Mouse (Mus musculus) heart, embryonic 12.5 days (tissue): Measurements from ENCODE around the gene Cdk17. TPM values are rescaled to one million over a fixed set of nuclear protein-coding genes. Genes with fewer than 3 reads are reported as not detected.
A peak's percentile ranks its signal among the peaks of the same experiment; 100 is the strongest.

ENCODE experiments used
- ATAC-seq: fragments of 200-750 bp; cut with Nextera tagmentation; 2 replicates; pipeline ENCODE4 v1.8.0; 2017; ENCODE audit warnings: moderate TSS enrichment, moderate library complexity; ENCODE audit not compliant: insufficient number of reproducible peaks, low FRiP score
- H3K27ac ChIP-seq: fragments of 300-500 bp; sonication (generic); 2 replicates; pipeline ENCODE4 v1.5.1; 2016; ENCODE audit warnings: mild to moderate bottlenecking, moderate library complexity; ENCODE audit not compliant: poor library complexity, severe bottlenecking
- H3K27me3 ChIP-seq: fragments of 300-500 bp; sonication (generic); replicated peaks from 2 replicates; pipeline ENCODE4 v1.6.1; 2016; ENCODE audit warnings: mild to moderate bottlenecking, moderate library complexity
- H3K36me3 ChIP-seq: fragments of 300-500 bp; sonication (generic); 2 replicates; pipeline ENCODE4 v1.6.1; 2016; ENCODE audit warnings: mild to moderate bottlenecking, moderate library complexity
- H3K4me1 ChIP-seq: fragments of 300-500 bp; sonication (generic); replicated peaks from 2 replicates; pipeline ENCODE4 v1.6.1; 2016; ENCODE audit warnings: mild to moderate bottlenecking
- H3K4me2 ChIP-seq: fragments of 300-500 bp; sonication (generic); 2 replicates; pipeline ENCODE4 v1.6.1; 2016; ENCODE audit warnings: mild to moderate bottlenecking, moderate library complexity
- H3K4me3 ChIP-seq: fragments of 300-500 bp; sonication (generic); 2 replicates; pipeline ENCODE4 v1.5.1; 2016; ENCODE audit warnings: mild to moderate bottlenecking
- H3K9ac ChIP-seq: fragments of 300-500 bp; sonication (generic); 2 replicates; pipeline ENCODE4 v1.6.1; 2016; ENCODE audit warnings: mild to moderate bottlenecking, moderate library complexity
- H3K9me3 ChIP-seq: fragments of 300-500 bp; sonication (generic); replicated peaks from 2 replicates; pipeline ENCODE4 v1.6.1; 2016; ENCODE audit warnings: mild to moderate bottlenecking, moderate library complexity
- WGBS: fragments of 180-500 bp; shearing (Covaris S2); methylation state at CpG from one replicate; pipeline ENCODE4 v1.1.7; 2016; 5-methylcytosine and 5-hydroxymethylcytosine counted together
- polyA plus RNA-seq: library from polyadenylated mRNA; unstranded; fragments of >200 nt; fragmentation: Nextera tagmentation; extraction: Ambion mirVana; gene quantifications from 2 replicates; pipeline ENCODE4 v1.2.1, GENCODE M21; 2016

The Cdk17 gene
- polyA plus RNA-seq, 1 experiment from 2014 or later: 25.2 TPM

DNA sequence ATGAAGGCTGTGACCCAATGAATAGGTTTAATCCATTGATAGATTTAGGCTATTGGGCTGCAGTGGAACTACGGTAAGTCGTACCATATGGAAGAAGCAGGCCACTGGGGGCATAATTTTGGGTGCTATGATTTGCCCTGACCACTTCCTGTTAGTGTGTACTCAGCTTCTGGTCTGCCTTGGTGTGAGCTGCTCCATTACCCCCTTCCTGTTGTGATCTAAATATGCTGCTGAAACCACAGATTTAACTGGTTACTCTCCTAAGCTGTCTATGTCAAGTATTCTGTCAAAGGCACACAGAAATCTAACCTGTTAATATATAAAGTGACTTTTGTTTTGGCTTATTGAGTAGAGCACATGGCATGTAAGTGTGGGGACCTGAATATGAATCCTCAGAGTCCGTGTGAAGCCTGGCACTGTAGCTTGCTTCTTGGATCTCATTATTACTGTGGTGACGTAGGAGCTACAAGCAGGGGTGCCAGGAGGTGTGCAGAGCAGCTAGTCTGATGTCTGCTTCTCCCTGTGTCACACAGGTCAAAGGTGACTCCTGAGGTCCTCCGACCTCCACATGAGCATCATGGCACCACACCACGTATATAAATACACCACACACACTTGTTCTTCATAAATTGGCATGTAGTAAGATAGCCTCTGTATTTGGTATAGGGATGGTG lies 10.6 kb downstream of the Cdk17 start:
- Histone ChIP-seq H3K9me3 (no peaks in the 10 kb centered on the region), H3K27me3 (no peaks in the 10 kb centered on the region), H3K9ac (no peak overlapping the region), H3K4me3 (no peak overlapping the region), H3K4me1 (peaks cover 30% of the 10 kb centered on the region), H3K36me3 (peaks cover 12% of the 10 kb centered on the region), H3K27ac (no peak overlapping the region), H3K4me2 (no peak overlapping the region)
- no peak for ATAC-seq
- WGBS: 85% methylated on average over 6 of the region's 6 CpGs

DNA sequence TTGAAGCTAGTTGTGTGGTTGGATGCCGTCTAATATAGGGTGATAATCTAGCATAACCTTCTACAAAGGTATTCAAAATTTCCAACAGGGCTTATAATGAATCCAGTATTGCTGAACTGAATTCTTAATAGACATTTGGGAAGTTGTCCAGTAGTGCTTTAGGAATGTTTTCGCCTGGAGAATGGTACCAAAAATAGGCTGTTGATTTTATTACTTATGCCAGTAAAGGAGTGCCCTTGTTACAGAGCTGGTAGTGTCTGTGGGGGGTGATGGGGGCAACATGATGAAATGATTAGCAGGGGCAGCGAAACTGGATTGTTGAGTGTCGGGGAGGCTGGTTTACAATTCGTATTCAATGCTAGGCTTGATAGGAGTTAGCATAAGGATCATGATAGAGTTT lies 16.8 kb downstream of the Cdk17 start:
- Histone ChIP-seq H3K9me3 (0 out of 2 replicates have a peak, but pooled peaks cover 3% of the 10 kb centered on the region), H3K36me3 (peaks cover 9% of the 10 kb centered on the region), H3K4me3 (no peak overlapping the region), H3K27ac (peak overlapping the region; percentile 70), H3K4me1 (peaks cover 38% of the 10 kb centered on the region), H3K9ac (0 out of 2 replicates have a peak overlapping the region, but pooled peaks have one; percentile 7), H3K27me3 (no peaks in the 10 kb centered on the region), H3K4me2 (no peak overlapping the region)
- no peak for ATAC-seq
- 54% methylated on average over 5 of the region's 5 CpGs for WGBS

DNA sequence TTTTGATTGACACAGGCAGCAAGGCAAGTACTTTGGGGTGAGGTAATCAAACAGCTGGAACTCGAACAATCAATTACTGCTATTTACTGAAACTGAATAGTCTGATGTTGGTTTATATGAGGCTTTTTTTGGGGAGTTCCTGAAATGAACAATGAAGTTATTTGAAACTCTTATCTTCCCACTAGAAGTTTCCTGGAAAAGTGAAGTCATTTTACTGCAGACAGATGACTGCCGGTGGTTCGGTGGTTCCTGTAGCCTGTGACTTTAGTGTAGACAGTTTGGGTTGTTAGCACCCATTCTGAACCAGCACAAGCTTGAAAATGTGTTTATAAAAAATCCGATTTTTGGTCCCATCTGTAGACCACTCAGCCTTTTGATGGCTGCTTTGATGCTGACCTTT lies 17.2 kb downstream of the Cdk17 start:
- ATAC-seq: no peak
- WGBS: 41% methylated on average over 4 of the region's 4 CpGs
- H3K27me3 ChIP-seq: no peaks in the 10 kb centered on the region
- H3K4me3 ChIP-seq: no peak overlapping the region
- H3K4me1 ChIP-seq: peaks cover 38% of the 10 kb centered on the region
- 0 out of 2 replicates have a peak overlapping the region, but pooled peaks have one; percentile 7 for H3K9ac ChIP-seq
- H3K27ac ChIP-seq: peak overlapping the region; percentile 70
- no peak overlapping the region for H3K4me2 ChIP-seq
- H3K36me3 ChIP-seq: peaks cover 8% of the 10 kb centered on the region
- H3K9me3 ChIP-seq: 0 out of 2 replicates have a peak, but pooled peaks cover 3% of the 10 kb centered on the region

DNA sequence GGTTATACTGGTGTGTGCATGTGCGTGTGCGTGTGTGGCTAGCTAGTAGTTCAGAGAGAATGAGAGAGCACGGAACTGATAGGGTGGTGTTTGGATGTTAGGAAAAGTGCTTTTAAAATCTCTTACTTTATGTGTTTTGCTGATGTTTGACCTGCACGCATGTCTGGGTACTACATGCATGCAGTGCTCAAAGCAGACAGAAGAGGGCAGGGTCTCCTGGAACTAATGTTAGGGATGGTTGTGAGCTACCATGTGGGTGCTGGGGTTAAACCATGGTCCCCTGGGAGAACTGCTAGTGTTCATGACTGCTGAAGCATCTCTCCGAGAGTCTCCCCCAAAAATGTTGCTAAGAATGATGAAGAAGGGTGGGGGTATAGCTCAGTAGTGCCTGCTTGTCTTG lies 18.0 kb downstream of the Cdk17 start:
- H3K4me1 ChIP-seq: peaks cover 35% of the 10 kb centered on the region
- H3K27ac ChIP-seq: no peak overlapping the region
- H3K27me3 ChIP-seq: no peaks in the 10 kb centered on the region
- H3K36me3 ChIP-seq: peaks cover under 1% of the 10 kb centered on the region; the same call in 1 of the 2 replicates
- no peak overlapping the region for H3K9ac ChIP-seq
- WGBS: 96% methylated on average over 5 of the region's 5 CpGs
- ATAC-seq: no peak
- no peak overlapping the region for H3K4me3 ChIP-seq
- 0 out of 2 replicates have a peak, but pooled peaks cover 3% of the 10 kb centered on the region for H3K9me3 ChIP-seq
- H3K4me2 ChIP-seq: no peak overlapping the region

DNA sequence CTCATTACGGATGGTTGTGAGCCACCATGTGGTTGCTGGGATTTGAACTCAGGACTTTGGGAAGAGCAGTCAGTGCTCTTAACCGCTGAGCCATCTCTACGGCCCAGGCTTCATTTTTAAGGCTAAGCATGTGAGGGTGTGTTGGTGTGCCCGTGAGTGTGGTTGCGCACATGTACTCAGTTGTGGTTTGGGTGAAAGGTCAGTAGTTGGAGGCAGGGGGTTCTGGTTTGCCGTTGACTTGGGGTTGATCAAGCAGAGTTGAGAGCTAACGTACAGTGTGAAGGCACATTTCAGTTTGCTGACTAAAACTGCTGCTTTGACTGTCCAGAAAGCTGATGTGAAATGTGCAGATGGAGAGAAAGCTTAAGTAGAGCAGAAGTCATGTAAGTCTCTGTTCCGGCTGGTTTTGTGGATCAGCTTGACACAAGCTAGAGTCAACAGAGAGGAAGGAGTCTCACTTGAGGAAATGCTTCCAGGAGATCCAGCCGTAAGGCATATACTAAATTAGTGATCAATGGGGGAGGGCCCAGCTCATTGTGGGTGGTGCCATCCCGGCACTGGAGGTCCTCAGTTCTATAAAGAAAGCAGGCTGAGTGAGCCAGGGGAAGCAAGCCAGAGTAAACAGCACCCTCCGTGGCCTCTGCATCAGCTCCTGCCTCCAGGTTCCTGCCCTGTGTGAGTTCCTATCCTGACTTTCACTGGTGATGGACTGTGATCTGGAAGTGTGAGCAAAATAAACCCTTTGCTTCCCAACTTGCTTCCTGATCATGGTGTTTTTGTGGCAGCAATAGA lies 19.2 kb downstream of the Cdk17 start:
- no peaks in the 10 kb centered on the region; the same call in 1 of the 2 replicates for H3K36me3 ChIP-seq
- H3K4me1 ChIP-seq: peaks cover 36% of the 10 kb centered on the region
- WGBS: 84% methylated on average over 11 of the region's 11 CpGs
- no peak for ATAC-seq
- H3K9me3 ChIP-seq: 0 out of 2 replicates have a peak, but pooled peaks cover 3% of the 10 kb centered on the region
- no peak overlapping the region for H3K4me3 ChIP-seq
- H3K9ac ChIP-seq: no peak overlapping the region
- H3K27ac ChIP-seq: no peak overlapping the region
- H3K4me2 ChIP-seq: no peak overlapping the region
- no peaks in the 10 kb centered on the region for H3K27me3 ChIP-seq

DNA sequence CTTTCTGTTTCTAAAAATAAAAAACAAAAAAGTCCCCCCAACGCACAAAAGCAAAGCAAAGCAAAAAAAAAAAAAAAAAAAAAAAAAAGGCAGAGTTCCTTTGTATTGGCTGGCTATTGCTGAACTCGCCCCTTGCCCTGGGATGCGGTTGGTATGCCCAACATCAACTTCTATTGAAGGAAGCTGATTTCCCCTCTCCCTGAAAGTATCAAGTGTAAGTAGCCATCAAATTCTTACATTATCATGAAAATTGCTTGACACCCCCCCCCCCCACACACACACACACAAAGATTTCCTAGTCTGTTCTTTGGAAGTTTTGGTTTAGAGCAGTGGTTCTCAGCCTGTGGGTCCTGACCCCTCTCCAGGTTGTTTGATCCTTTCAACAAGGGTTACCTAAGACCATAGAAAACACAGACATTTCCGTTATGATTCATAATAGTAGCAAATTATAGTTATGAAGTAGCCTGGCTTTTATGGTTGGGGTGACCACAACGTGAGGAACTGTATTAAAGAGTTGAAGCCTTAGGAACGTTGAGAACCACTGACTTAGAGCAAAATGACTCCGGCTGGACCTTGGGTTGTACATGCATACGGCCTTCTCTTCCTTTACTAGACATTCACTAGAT lies 23.8 kb downstream of the Cdk17 start:
- H3K27ac ChIP-seq: no peak overlapping the region
- no peak overlapping the region for H3K4me3 ChIP-seq
- H3K9me3 ChIP-seq: no peaks in the 10 kb centered on the region
- H3K36me3 ChIP-seq: no peaks in the 10 kb centered on the region; the same call in 1 of the 2 replicates
- H3K9ac ChIP-seq: no peak overlapping the region
- no peak overlapping the region for H3K4me2 ChIP-seq
- ATAC-seq: no peak
- H3K4me1 ChIP-seq: peaks cover 33% of the 10 kb centered on the region
- H3K27me3 ChIP-seq: no peaks in the 10 kb centered on the region
- 85% methylated on average over 8 of the region's 8 CpGs for WGBS

DNA sequence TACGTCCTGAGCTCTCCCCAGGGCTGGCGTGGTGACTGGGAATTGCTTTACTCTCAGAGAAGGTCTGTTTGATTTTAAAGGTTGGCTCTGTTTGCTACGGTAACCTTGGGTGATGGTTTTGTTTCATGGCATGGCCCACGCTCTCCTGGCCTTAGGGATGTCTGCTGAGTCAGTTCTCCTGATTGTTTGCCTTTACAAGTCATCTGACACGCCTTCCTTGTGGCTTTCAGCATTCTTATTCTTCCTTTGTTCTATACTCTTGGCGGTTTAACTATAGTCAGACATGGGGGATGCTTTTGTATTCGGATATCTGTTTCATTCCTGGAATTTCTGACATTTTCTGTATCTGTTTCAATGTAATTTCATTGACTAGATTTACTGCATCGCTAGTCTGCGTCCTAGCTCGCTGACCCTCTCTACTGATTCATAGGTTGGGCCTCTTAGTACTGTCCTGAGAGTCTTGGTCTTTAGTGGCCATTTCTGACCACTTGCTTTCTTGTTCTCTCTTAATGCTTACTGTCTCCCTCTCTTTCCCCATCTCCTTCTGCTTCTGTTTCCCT lies 27.8 kb downstream of the Cdk17 start:
- no peak overlapping the region for H3K9ac ChIP-seq
- no peak overlapping the region for H3K4me3 ChIP-seq
- 70% methylated on average over 10 of the region's 10 CpGs for WGBS
- H3K36me3 ChIP-seq: no peaks in the 10 kb centered on the region
- peaks cover 43% of the 10 kb centered on the region for H3K4me1 ChIP-seq
- no peak overlapping the region for H3K27ac ChIP-seq
- H3K9me3 ChIP-seq: no peaks in the 10 kb centered on the region
- H3K4me2 ChIP-seq: no peak overlapping the region
- no peaks in the 10 kb centered on the region for H3K27me3 ChIP-seq
- no peak for ATAC-seq

DNA sequence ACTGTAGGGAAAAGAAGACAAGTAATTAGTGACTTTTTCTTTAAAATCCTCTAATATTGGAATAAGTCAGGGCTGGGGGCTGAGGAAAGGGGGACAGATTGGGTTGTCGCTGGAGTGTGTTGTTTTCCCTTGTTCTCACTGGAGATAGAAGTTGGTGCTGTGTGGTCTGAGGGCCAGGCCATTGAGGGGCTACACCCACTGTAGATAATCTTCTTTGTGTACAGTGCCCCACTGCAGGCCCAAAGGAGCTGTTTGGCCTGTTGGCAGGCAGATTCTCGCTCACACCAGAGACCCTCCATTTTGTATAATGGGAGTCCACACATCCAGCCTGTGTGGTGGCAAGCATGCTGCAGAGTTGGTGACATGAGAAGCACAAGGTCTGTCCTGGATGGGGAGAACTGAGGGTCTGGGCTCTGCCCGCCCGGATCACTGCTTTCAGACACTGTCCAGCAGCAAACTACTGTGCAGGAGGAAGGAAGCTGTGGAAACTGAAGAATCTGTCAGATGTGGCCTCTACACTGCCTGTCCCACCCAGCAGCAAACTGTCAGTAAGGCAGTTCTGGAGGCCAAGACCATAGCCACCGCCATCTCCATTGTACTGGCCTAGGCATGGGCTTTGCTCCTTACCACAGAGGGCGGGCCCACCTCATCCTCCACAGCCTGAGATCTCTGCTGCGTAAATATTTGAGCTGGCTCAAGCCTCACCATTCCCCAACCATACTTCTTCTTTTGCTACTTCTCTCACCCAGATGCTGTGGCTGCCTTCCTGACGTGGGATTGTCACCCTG lies 30.0 kb downstream of the Cdk17 start:
- 60% methylated on average over 8 of the region's 8 CpGs for WGBS
- Histone ChIP-seq H3K27me3 (no peaks in the 10 kb centered on the region), H3K27ac (peak overlapping the region; percentile 53), H3K4me1 (peaks cover 53% of the 10 kb centered on the region), H3K36me3 (no peaks in the 10 kb centered on the region), H3K4me2 (no peak overlapping the region), H3K9ac (no peak overlapping the region), H3K9me3 (no peaks in the 10 kb centered on the region), H3K4me3 (no peak overlapping the region)
- peak; percentile 60 for ATAC-seq

DNA sequence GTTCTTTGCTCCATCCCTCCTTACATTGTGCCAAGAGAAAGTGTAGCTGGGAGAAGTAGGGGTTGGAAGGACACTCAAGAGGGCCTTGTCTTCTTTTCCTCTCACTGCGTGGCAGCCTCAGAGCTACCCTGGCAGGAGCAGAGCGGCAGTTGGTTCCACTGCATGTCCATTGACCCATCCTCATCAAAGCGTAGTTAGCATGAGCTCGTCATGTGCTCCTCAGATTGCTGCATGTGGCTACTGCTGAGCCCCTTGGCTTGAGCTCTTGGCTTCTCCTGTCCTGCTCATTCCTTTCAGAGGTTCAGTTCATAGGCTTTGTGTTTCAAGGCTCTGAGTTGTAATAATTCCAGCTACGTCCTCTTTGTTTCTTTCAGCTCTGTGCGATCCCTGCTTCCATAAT lies 36.4 kb downstream of the Cdk17 start:
- Histone ChIP-seq H3K27me3 (no peaks in the 10 kb centered on the region), H3K4me2 (no peak overlapping the region), H3K4me3 (no peak overlapping the region), H3K4me1 (peaks cover 26% of the 10 kb centered on the region), H3K27ac (no peak overlapping the region), H3K36me3 (peaks cover 14% of the 10 kb centered on the region), H3K9me3 (peaks cover 5% of the 10 kb centered on the region; the same call in 1 of the 2 replicates), H3K9ac (no peak overlapping the region)
- WGBS: 90% methylated on average over 6 of the region's 6 CpGs
- no peak for ATAC-seq

DNA sequence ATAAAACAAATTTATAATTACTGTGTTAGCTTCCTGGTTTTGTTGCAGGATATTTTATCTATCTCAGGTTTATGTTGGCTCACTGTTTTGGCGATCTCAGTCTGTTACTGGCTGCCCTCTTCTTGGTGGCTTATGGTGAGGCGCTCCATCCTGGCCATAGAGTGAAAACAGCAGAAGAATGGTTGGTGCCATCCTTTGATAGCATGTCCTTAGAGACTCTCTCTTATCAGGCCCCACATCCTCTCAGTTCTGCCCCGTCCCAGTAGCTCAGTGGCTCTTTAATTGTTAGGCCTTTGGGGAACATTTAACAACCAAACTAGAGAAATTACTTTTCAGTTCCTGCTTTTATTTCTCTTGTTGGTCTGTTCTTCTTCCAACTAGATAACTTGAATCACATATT lies 38.3 kb downstream of the Cdk17 start:
- Histone ChIP-seq H3K9me3 (peaks cover 5% of the 10 kb centered on the region; the same call in 1 of the 2 replicates), H3K27me3 (no peaks in the 10 kb centered on the region), H3K4me2 (no peak overlapping the region), H3K9ac (no peak overlapping the region), H3K4me3 (no peak overlapping the region), H3K36me3 (peaks cover 14% of the 10 kb centered on the region), H3K27ac (no peak overlapping the region), H3K4me1 (peaks cover 20% of the 10 kb centered on the region)
- 74% methylated on average over 3 of the region's 3 CpGs for WGBS
- ATAC-seq: no peak
